8 mouse cellular contexts compared by ENCODE assay signal in the genomic region with DNA sequence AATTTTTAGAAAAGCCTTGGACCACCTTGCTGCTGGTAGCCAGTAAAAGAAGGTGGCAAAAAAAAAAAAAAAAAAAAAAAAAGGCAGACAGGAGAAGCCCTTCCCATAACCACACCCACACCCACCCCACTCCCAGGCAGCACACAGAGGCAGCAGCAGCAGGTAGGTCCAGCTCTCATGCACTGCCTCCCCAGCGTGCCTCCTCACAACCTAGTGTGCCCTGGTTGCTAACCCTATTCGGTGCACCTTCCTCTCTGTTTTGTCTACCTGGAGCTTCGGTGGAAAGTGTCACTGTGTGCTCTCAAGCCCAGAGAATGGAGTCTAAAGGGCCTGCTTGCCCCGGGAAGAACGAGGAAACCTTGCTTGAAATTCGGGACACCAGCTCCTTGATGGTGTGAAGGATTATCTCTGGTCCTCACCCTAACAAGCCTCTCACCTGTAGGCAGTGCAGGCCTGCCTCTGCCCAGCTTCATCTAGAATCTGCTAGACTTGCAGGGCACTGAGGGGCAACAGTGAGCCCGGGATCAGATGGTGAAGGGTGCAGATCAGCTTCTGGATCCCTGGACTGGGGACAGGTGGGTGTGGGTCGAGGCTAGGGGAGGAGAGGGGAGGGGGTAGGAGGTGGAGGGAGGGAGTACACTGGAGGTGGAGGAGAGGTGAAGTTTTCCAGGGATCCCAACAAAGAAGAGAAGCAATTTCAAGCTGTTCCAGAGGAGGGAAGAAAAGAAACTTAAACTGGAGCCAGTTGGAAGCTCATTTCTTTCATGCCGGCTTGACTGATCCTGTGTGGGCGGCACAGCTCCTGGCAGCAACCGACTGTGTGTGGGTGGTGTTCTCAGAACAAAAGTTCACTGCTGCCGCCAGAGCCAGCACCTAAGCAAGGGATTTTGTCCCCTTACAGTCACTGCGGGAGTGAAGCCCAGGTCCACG.
DNase-seq lines count a peak whose midpoint lies in the region; ATAC-seq and TF ChIP-seq lines count a peak whose summit lies in the region.

No protein-coding gene starts in this region.

- no peak overlapping the region for H3K27ac ChIP-seq in heart, embryonic 11.5 days (ENCODE audit: low read depth, low read length)
- H3K27ac ChIP-seq in ES-Bruce4 (ENCODE audit: insufficient read depth, low read length) = peak overlapping the region; percentile 13; the same call in 1 of the 2 replicates
- peak overlapping the region; percentile 67 for H3K27ac ChIP-seq in limb, embryonic 15.5 days
- peak overlapping the region; percentile 74 for H3K27ac ChIP-seq in stomach, embryonic 15.5 days

- peaks cover 3% of the 10 kb centered on the region for H3K27me3 ChIP-seq in heart, embryonic 11.5 days (ENCODE audit: control insufficient read depth, insufficient read depth, low read length)
- H3K27me3 ChIP-seq in ES-Bruce4 (ENCODE audit: control insufficient read depth, insufficient read depth, low read length, poor library complexity, severe bottlenecking) = no peaks in the 10 kb centered on the region
- no peaks in the 10 kb centered on the region for H3K27me3 ChIP-seq in limb, embryonic 15.5 days
- no peaks in the 10 kb centered on the region for H3K27me3 ChIP-seq in stomach, embryonic 15.5 days (replicated peaks)

- DNase-seq in heart, adult 11 months = peak; percentile 95
- peak; percentile 43 to 52 for DNase-seq in cerebellum, postnatal 14 days
- DNase-seq in heart, postnatal 25 days (ENCODE audit: low spot score) = peak; percentile 49

- H3K4me1 ChIP-seq in heart, embryonic 11.5 days (ENCODE audit: control insufficient read depth, insufficient read depth, low read length) = peaks cover 3% of the 10 kb centered on the region; the same call in 1 of the 2 replicates
- H3K4me1 ChIP-seq in ES-Bruce4 (ENCODE audit: control insufficient read depth, insufficient read depth, low read length) = peaks cover 10% of the 10 kb centered on the region
- H3K4me1 ChIP-seq in limb, embryonic 15.5 days = peaks cover 11% of the 10 kb centered on the region
- H3K4me1 ChIP-seq in stomach, embryonic 15.5 days = 0 out of 2 replicates have a peak, but pooled peaks cover 19% of the 10 kb centered on the region

- H3K4me3 ChIP-seq in heart, embryonic 11.5 days (ENCODE audit: low read depth, low read length) = no peak overlapping the region
- peak overlapping the region; percentile 26 for H3K4me3 ChIP-seq in ES-Bruce4 (ENCODE audit: low read depth, low read length)
- no peak overlapping the region for H3K4me3 ChIP-seq in limb, embryonic 15.5 days
- no peak overlapping the region for H3K4me3 ChIP-seq in stomach, embryonic 15.5 days (replicated peaks)

- no peaks in the 10 kb centered on the region for H3K36me3 ChIP-seq in heart, embryonic 11.5 days (ENCODE audit: control insufficient read depth, insufficient read depth, low read length)
- no peaks in the 10 kb centered on the region for H3K36me3 ChIP-seq in ES-Bruce4 (ENCODE audit: control insufficient read depth, insufficient read depth, low read length, poor library complexity, severe bottlenecking)
- no peaks in the 10 kb centered on the region for H3K36me3 ChIP-seq in limb, embryonic 15.5 days
- no peaks in the 10 kb centered on the region for H3K36me3 ChIP-seq in stomach, embryonic 15.5 days

- TF ChIP-seq EP300 in ES-Bruce4 (IDR thresholded peaks at IDR 0.05; ENCODE audit: insufficient read depth, low read depth, low read length) = no peak

- no peak overlapping the region for H3K9ac ChIP-seq in heart, embryonic 11.5 days (ENCODE audit: low read depth, low read length)
- no peak overlapping the region for H3K9ac ChIP-seq in ES-Bruce4 (ENCODE audit: low read depth, poor library complexity, severe bottlenecking)
- H3K9ac ChIP-seq in limb, embryonic 15.5 days = no peak overlapping the region; the same call in 1 of the 2 replicates
- H3K9ac ChIP-seq in stomach, embryonic 15.5 days = no peak overlapping the region

- WGBS in heart, embryonic 11.5 days (ENCODE audit: insufficient replicate concordance) = 45% methylated on average over 14 of the region's 14 CpGs
- 36% methylated on average over 14 of the region's 14 CpGs for WGBS in limb, embryonic 15.5 days
- 32% methylated on average over 14 of the region's 14 CpGs for WGBS in stomach, embryonic 15.5 days

- TF ChIP-seq CTCF in ES-Bruce4 (IDR thresholded peaks at IDR 0.05; ENCODE audit: low read depth, low read length) = no peak

- no peak for ATAC-seq in heart, embryonic 11.5 days (replicated peaks; ENCODE audit: insufficient number of reproducible peaks, low FRiP score, low TSS enrichment)
- peak; percentile 50 for ATAC-seq in limb, embryonic 15.5 days (ENCODE audit: insufficient number of reproducible peaks, low FRiP score, low TSS enrichment, low read depth)
- 0 out of 2 replicates have a peak, but pooled peaks have one; percentile 29 for ATAC-seq in stomach, embryonic 15.5 days (ENCODE audit: insufficient read depth, low FRiP score, low read depth)
- ATAC-seq in erythroid progenitor cell, adult 5-6 weeks (replicated peaks; ENCODE audit: low FRiP score, poor library complexity, severe bottlenecking) = no peak

- intact Hi-C loops in heart, postnatal 25 days (cut with DNase I) = loop anchor here (5.0 kb wide), 1 partner anchor 53 kb away; no protein-coding TSS in a partner anchor

- H3K4me2 ChIP-seq in heart, embryonic 11.5 days = no peak overlapping the region
- H3K4me2 ChIP-seq in limb, embryonic 15.5 days = no peak overlapping the region
- no peak overlapping the region for H3K4me2 ChIP-seq in stomach, embryonic 15.5 days

- no peak for TF ChIP-seq POLR2A in ES-Bruce4 (IDR thresholded peaks at IDR 0.05; ENCODE audit: insufficient read depth, low read length)

- H3K9me3 ChIP-seq in heart, embryonic 11.5 days (replicated peaks; ENCODE audit: control insufficient read depth, low read length) = no peaks in the 10 kb centered on the region
- no peaks in the 10 kb centered on the region for H3K9me3 ChIP-seq in ES-Bruce4 (replicated peaks; ENCODE audit: control insufficient read depth, insufficient read depth, low read length, poor library complexity, severe bottlenecking)
- no peaks in the 10 kb centered on the region for H3K9me3 ChIP-seq in limb, embryonic 15.5 days
- H3K9me3 ChIP-seq in stomach, embryonic 15.5 days = no peaks in the 10 kb centered on the region

Comparison
In these comparisons a context has a peak if more than half of its experiments do, and no peak if none do; other contexts are left out.
1. ATAC-seq: peak in limb, embryonic 15.5 days (single experiment) and stomach, embryonic 15.5 days (single experiment); none in heart, embryonic 11.5 days (single experiment) and erythroid progenitor cell, adult 5-6 weeks (single experiment).
2. Peak in every context shown above with its lines, with median percentiles within 50 percentile points of each other: DNase-seq.